ENCODE assay signal across 35 mouse cellular contexts in genomic region chr3:93319449-93319848, GRCm38 (mm10). TPM values are rescaled to one million over a fixed set of nuclear protein-coding genes. Genes with fewer than 3 reads are reported as not detected.
"Had no signal": no experiment of that assay in that cellular context is flagged by ENCODE, and none has a peak within 500 bp of the region (broad histone marks: within the 10 kb centered on the region; RNA-seq: fewer than 3 reads in every experiment).

Gene Hrnr, plus strand, starts transcription at chr3:93319749.

- H3K27me3 ChIP-seq: limb, embryonic 12.5 days; limb, embryonic 13.5 days; liver, embryonic 12.5 days; liver, embryonic 13.5 days; liver, embryonic 15.5 days; lung, embryonic 15.5 days; megakaryocyte, embryonic 14.5 days; midbrain, embryonic 12.5 days; midbrain, embryonic 13.5 days; midbrain, embryonic 15.5 days had no signal

- H3K27ac ChIP-seq: left cerebral cortex, adult 2 months; limb, embryonic 12.5 days; limb, embryonic 13.5 days; liver, embryonic 12.5 days; liver, embryonic 13.5 days; liver, embryonic 14.5 days; liver, embryonic 15.5 days; lung, embryonic 15.5 days; macrophage; midbrain, embryonic 10.5 days; midbrain, embryonic 12.5 days; midbrain, embryonic 13.5 days; midbrain, embryonic 15.5 days had no signal

- H3K9ac ChIP-seq: limb, embryonic 12.5 days; limb, embryonic 13.5 days; liver, embryonic 12.5 days; liver, embryonic 13.5 days; liver, embryonic 14.5 days; liver, embryonic 15.5 days; liver, postnatal 0 days; lung, embryonic 14.5 days; lung, embryonic 15.5 days; midbrain, embryonic 12.5 days; midbrain, embryonic 13.5 days; midbrain, embryonic 15.5 days had no signal

- DNase-seq: left cerebral cortex, postnatal 4 days; liver; liver, embryonic 13.5 days; liver, postnatal 0 days; lung, adult 18-20 months; lung, adult 2 months; lung, embryonic 14.5 days; lung, postnatal 10 days; lung, postnatal 14 days; lung, postnatal 36 days; lung, postnatal 4 days; midbrain, embryonic 14.5 days had no signal

- ATAC-seq: liver, embryonic 12.5 days; liver, postnatal 0 days; lung, postnatal 0 days; midbrain, embryonic 13.5 days; midbrain, embryonic 15.5 days; midbrain, embryonic 16.5 days had no signal

- H3K36me3 ChIP-seq: limb, embryonic 12.5 days; limb, embryonic 13.5 days; liver, embryonic 12.5 days; liver, embryonic 13.5 days; liver, embryonic 15.5 days; lung, embryonic 15.5 days; midbrain, embryonic 10.5 days; midbrain, embryonic 12.5 days; midbrain, embryonic 13.5 days; midbrain, embryonic 15.5 days had no signal

- H3K4me3 ChIP-seq: left cerebral cortex, adult 2 months; limb, embryonic 12.5 days; limb, embryonic 13.5 days; liver, embryonic 12.5 days; liver, embryonic 13.5 days; liver, embryonic 15.5 days; lung, embryonic 15.5 days; megakaryocyte, embryonic 14.5 days; midbrain, embryonic 10.5 days; midbrain, embryonic 12.5 days; midbrain, embryonic 13.5 days; midbrain, embryonic 15.5 days; myocyte had no signal

- H3K9me3 ChIP-seq: limb, embryonic 12.5 days; limb, embryonic 13.5 days; liver, embryonic 12.5 days; liver, embryonic 13.5 days; liver, embryonic 15.5 days; lung, embryonic 15.5 days; megakaryocyte, embryonic 14.5 days; midbrain, embryonic 10.5 days; midbrain, embryonic 12.5 days; midbrain, embryonic 13.5 days; midbrain, embryonic 15.5 days had no signal

- H3K4me1 ChIP-seq: limb, embryonic 12.5 days; limb, embryonic 13.5 days; liver, embryonic 12.5 days; liver, embryonic 13.5 days; liver, embryonic 15.5 days; lung, embryonic 15.5 days; megakaryocyte, embryonic 14.5 days; midbrain, embryonic 10.5 days; midbrain, embryonic 12.5 days; midbrain, embryonic 13.5 days; midbrain, embryonic 15.5 days had no signal

- H3K4me2 ChIP-seq: limb, embryonic 12.5 days; limb, embryonic 13.5 days; liver, embryonic 11.5 days; liver, embryonic 12.5 days; liver, embryonic 13.5 days; liver, embryonic 15.5 days; lung, embryonic 14.5 days; lung, embryonic 15.5 days; midbrain, embryonic 11.5 days; midbrain, embryonic 12.5 days; midbrain, embryonic 13.5 days; midbrain, embryonic 15.5 days had no signal

RNA-seq across cellular contexts. Expression of gene Hrnr, which starts in this region (rescaled TPM):
- polyA plus RNA-seq: limb, embryonic 11.5 days; limb, embryonic 12.5 days; liver, adult 2 months; liver, embryonic 11.5 days; liver, embryonic 12.5 days; liver, embryonic 13.5 days; liver, embryonic 14.5 days; liver, embryonic 15.5 days; liver, embryonic 16.5 days; liver, postnatal 0 days; lung, embryonic 14.5 days; lung, embryonic 15.5 days; lung, postnatal 0 days; macrophage; midbrain, embryonic 10.5 days; midbrain, embryonic 11.5 days; midbrain, embryonic 12.5 days; midbrain, embryonic 13.5 days; midbrain, embryonic 14.5 days; midbrain, embryonic 15.5 days; midbrain, embryonic 16.5 days; midbrain, postnatal 0 days; myocyte; neural tube, embryonic 11.5 days had no signal
